Mouse (Mus musculus): ENCODE results near the gene Pmf1.
"Not testable (repeated sequence)": the region's sequence is repeated elsewhere in the genome, so short reads cannot be mapped to it uniquely, and the experiment has no call there.

Pmf1 gene

GRCm38 (mm10) chr3:88395288-88395687 is 14.8 kb downstream of the Pmf1 start:
- no peak for DNase-seq (ENCODE audit: low spot score in 2 of 2)

- no peak for DNase-seq (ENCODE audit: low spot score in 2 of 2)
Measured at GRCm38 (mm10) chr3:88393776-88394375, 16.3 kb downstream of the Pmf1 start.

DNA sequence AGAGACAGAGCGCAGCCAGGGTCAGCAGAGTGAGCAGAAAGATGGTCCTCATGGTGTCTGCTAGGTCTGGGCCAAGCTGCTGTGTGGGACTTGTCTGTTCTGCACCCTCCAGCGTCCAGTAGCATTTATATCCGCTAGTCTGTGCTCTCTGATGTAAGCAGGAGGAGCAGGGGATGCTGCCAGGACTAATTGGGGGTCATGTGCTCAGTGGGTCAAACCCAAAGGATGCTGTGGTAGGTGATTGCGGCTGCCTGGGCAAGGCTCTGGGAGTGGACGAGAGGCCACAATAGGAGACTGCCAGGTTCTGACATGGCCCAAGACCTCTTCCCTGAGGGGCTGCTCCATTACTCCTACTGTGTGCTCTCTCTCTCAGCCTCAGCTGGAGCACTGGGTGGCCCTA is 25.8 kb downstream of the Pmf1 start, which contains the start of gene Bglap:
Bglap (minus strand) TSS at position 101 of the 400 bp plus-strand sequence.
- no peak for DNase-seq (ENCODE audit: low spot score in 2 of 2)

DNA sequence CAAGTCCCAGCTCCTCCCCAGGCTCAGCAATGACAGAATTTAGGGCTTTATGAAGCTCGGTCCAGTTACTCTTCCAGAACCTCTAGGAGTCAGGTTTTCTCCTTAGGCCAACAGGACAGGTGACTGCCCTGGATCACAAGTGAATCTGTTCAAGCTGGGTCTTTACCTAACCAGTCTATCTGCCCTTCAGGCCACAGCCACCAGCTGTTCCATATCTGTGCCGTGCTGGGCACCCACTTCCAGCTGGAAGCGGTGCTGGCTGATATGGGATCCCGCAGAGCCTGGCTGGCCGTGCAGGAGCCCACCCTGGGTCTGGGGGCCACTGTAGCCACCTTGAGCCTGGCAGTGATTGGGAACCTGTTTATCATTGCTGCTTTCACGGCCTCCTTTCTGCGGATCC is 27.7 kb downstream of the Pmf1 start:
- not testable (repeated sequence) for DNase-seq (ENCODE audit: low spot score in 2 of 2)

DNA sequence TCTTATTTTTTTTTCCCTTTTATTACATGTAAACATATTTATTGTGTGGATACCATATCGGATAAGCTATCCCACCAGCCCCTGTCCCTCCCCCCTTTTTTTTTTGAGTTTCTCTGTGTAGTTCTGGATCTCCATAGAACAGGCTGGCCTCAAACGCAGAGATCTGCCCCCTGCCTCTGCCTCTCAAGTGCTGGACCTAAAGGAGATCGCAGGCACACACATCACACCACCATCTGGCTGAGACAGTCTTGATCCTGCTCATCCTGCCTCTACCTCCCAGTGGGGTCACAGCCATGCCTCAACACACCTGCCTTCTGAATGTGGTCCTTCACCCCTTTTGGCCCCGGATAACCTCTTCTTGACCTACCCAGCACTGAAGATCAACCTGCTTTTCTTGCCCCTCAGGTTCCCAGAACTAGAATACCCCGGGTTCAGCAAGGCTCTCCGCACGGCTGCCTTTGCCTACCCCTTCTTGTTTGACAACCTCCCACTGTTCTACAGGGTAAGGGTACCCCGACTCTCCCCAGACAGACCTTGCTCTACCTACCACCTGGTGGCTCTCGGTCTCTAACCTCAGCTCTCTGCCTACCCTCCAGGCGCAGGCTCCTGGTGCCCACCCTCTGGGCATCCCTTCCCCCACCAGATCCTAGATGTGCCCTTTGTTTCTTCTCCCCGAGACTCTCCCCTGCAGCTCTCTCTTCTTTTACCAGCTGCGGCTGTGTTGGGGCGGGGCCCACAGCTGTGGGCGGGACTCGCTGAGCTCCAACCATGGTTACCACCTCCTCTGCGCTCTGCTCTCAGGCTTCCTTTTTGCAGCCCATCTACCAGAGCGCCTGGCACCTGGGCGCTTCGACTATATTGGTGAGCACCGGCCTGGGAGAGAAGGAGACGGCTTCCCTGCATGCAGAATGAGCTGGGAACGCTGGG is 28.5 kb downstream of the Pmf1 start:
- DNase-seq (ENCODE audit: low spot score in 2 of 2), result not testable (repeated sequence)

GRCm38 (mm10) chr3:88378599-88378998 is 31.5 kb downstream of the Pmf1 start, which contains the start of gene Bglap2:
TSS of gene Bglap2 (minus strand) at chr3:88378699.
- DNase-seq (ENCODE audit: low spot score in 2 of 2), result not testable (repeated sequence)

- DNase-seq (ENCODE audit: low spot score in 2 of 2), result not testable (repeated sequence)
Measured at GRCm38 (mm10) chr3:88376644-88377043, 33.5 kb downstream of the Pmf1 start.

- DNase-seq (ENCODE audit: low spot score in 2 of 2), result not testable (repeated sequence)
Measured at GRCm38 (mm10) chr3:88375750-88376626, 34.1 kb downstream of the Pmf1 start.

DNA sequence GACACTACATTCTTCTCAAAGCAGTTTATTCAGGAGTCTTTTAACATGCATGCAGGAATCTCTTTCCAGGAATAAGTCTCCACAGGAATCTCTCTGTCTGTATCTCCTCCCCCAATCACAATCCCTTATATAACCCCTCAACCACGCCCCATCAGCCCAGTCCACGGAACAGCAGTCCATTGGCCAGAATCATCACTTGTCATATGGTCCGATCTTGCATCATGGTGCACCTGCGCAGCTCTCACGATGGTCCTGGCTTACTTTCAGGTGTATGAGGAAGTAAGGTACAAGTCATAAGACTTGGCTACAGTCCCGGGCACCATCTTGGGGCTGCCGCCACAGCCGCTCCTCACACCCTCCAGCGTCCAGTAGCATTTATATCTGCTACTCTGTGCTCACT is 37.5 kb downstream of the Pmf1 start, which contains the start of gene Bglap3:
Bglap3 (minus strand) TSS at position 101 of the 400 bp plus-strand sequence.
- not testable (repeated sequence) for DNase-seq (ENCODE audit: low spot score in 2 of 2)

DNA sequence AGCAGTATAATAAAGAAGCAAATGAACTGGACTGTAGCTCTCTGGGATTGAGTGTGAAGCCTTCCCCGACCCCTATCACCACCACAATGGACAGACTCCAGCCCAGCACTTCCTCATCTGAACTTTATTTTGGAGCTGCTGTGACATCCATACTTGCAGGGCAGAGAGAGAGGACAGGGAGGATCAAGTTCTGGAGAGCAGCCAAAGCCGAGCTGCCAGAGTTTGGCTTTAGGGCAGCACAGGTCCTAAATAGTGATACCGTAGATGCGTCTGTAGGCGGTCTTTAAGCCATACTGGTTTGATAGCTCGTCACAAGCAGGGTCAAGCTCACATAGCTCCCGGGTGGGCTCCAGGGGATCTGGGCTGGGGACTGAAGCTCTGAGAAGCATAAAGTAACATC is 41.6 kb downstream of the Pmf1 start:
- DNase-seq (ENCODE audit: low spot score in 2 of 2), result not testable (repeated sequence)

DNA sequence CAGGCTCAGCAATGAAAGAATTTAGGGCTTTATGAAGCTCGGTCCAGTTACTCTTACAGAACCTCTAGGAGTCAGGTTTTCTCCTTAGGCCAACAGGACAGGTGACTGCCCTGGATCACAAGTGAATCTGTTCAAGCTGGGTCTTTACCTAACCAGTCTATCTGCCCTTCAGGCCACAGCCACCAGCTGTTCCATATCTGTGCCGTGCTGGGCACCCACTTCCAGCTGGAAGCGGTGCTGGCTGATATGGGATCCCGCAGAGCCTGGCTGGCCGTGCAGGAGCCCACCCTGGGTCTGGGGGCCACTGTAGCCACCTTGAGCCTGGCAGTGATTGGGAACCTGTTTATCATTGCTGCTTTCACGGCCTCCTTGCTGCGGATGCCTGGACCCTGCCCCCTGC is 42.6 kb downstream of the Pmf1 start:
- not testable (repeated sequence) for DNase-seq (ENCODE audit: low spot score in 2 of 2)

GRCm38 (mm10) chr3:88366830-88367428 is 43.2 kb downstream of the Pmf1 start:
- not testable (repeated sequence) for DNase-seq (ENCODE audit: low spot score in 2 of 2)

GRCm38 (mm10) chr3:88365705-88366361 is 44.3 kb downstream of the Pmf1 start:
- DNase-seq (ENCODE audit: low spot score in 2 of 2), result no peak

DNA sequence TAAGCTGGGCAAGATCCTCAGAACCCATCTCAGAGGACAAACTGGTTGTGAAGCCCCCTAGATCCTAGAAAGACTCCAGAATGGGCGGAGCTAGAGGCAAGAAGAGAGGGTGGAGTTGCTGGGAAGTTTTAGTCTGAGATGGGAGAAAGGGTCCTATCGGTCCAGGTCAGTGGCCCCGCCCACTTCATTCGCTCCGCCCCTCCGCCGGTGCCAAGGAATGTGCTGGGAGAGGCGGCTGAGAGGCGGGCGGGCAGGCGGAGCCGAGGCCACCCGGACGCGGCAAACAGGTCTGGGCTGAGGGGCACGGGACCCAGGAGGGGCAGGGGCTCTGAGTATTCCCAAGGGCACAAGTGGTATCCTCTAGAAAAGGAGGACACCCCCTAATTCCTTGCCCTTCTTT is 45.8 kb downstream of the Pmf1 start, which contains the start of gene Paqr6:
Paqr6 (plus strand) TSS at position 248 of the 400 bp plus-strand sequence.
- peak in 1 of 2 experiments; percentile 50 for DNase-seq (ENCODE audit: low spot score in 2 of 2)

- no peak for DNase-seq (ENCODE audit: low spot score in 2 of 2)
Measured at GRCm38 (mm10) chr3:88363700-88364099, 46.4 kb downstream of the Pmf1 start.

- no peak for DNase-seq (ENCODE audit: low spot score in 2 of 2)
Measured at GRCm38 (mm10) chr3:88361612-88362313, 48.4 kb downstream of the Pmf1 start.

- no peak for DNase-seq (ENCODE audit: low spot score in 2 of 2)
Measured at GRCm38 (mm10) chr3:88361096-88361495, 49.0 kb downstream of the Pmf1 start.

DNA sequence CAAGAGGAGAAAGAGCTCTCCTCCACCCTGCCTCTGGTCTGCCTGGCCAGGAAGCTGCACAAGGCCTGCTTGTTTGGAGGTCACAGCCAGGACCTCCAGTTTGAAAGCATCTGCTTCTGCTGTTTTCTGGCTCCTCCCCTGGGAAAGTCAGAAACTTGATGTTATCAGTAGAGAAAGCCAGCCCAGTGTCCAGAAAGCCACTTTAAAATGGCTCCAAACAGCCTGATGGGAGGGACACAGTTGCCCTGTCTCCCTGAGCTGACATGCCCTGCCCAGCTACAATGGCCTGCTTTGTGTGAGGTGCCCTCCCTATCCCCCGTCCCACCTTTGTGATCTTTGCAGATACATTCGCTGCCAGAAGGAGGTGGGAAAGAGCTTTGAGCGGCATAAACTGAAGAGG is 50.1 kb downstream of the Pmf1 start:
- no peak for DNase-seq (ENCODE audit: low spot score in 2 of 2)

GRCm38 (mm10) chr3:88359584-88359983 is 50.5 kb downstream of the Pmf1 start:
- no peak for DNase-seq (ENCODE audit: low spot score in 2 of 2)

Data from cerebellum, postnatal 4 days (tissue).